Mouse (Mus musculus): ENCODE measurements around the gene Rps18.
A peak's percentile ranks its signal among the peaks of the same experiment; 100 is the strongest.

The Rps18 gene

GRCm38 (mm10) chr17:33948090-33948904, 7.5 kb downstream of the Rps18 start:
- DNase-seq (ENCODE audit: extremely low spot score, low read depth, low spot score) = no peak

GRCm38 (mm10) chr17:33947430-33948089, 8.2 kb downstream of the Rps18 start:
- no peak for DNase-seq (ENCODE audit: extremely low spot score, low read depth, low spot score)

- no peak for DNase-seq (ENCODE audit: extremely low spot score, low read depth, low spot score)
These were observed 12.3 kb downstream of the Rps18 start for GRCm38 (mm10) chr17:33943454-33943853.

- DNase-seq (ENCODE audit: extremely low spot score, low read depth, low spot score) = no peak
These were observed 14.4 kb downstream of the Rps18 start for GRCm38 (mm10) chr17:33941381-33941780.

GRCm38 (mm10) chr17:33940981-33941380, 14.8 kb downstream of the Rps18 start:
- no peak for DNase-seq (ENCODE audit: extremely low spot score, low read depth, low spot score)

GRCm38 (mm10) chr17:33940206-33940805, 15.5 kb downstream of the Rps18 start, which contains the start of the genes Pfdn6 and Wdr46:
TSS of gene Pfdn6 (minus strand) at chr17:33940343.
TSS of gene Wdr46 (plus strand) at chr17:33940660.
- peak; percentile 86 for DNase-seq (ENCODE audit: extremely low spot score, low read depth, low spot score)

GRCm38 (mm10) chr17:33938783-33939182, 17.0 kb downstream of the Rps18 start:
- no peak for DNase-seq (ENCODE audit: extremely low spot score, low read depth, low spot score)

GRCm38 (mm10) chr17:33936993-33937392, 18.8 kb downstream of the Rps18 start:
- DNase-seq (ENCODE audit: extremely low spot score, low read depth, low spot score) = no peak

GRCm38 (mm10) chr17:33935422-33936055, 20.3 kb downstream of the Rps18 start:
- DNase-seq (ENCODE audit: extremely low spot score, low read depth, low spot score) = no peak

GRCm38 (mm10) chr17:33932970-33933369, 22.8 kb downstream of the Rps18 start:
- no peak for DNase-seq (ENCODE audit: extremely low spot score, low read depth, low spot score)

- no peak for DNase-seq (ENCODE audit: extremely low spot score, low read depth, low spot score)
These were observed 23.4 kb downstream of the Rps18 start for GRCm38 (mm10) chr17:33932448-33932847.

GRCm38 (mm10) chr17:33931947-33932346, 23.9 kb downstream of the Rps18 start:
- no peak for DNase-seq (ENCODE audit: extremely low spot score, low read depth, low spot score)

GRCm38 (mm10) chr17:33931159-33931866, 24.5 kb downstream of the Rps18 start:
- no peak for DNase-seq (ENCODE audit: extremely low spot score, low read depth, low spot score)

GRCm38 (mm10) chr17:33930280-33931158, 25.3 kb downstream of the Rps18 start:
- no peak for DNase-seq (ENCODE audit: extremely low spot score, low read depth, low spot score)

- peak; percentile 77 for DNase-seq (ENCODE audit: extremely low spot score, low read depth, low spot score)
These were observed 26.2 kb downstream of the Rps18 start, which contains the start of gene Rgl2 for GRCm38 (mm10) chr17:33929371-33930279. TSS of gene Rgl2 (plus strand) at chr17:33929543.

- DNase-seq (ENCODE audit: extremely low spot score, low read depth, low spot score) = no peak
These were observed 27.4 kb downstream of the Rps18 start for GRCm38 (mm10) chr17:33928251-33928947.

GRCm38 (mm10) chr17:33926207-33926932, 29.4 kb downstream of the Rps18 start:
- DNase-seq (ENCODE audit: extremely low spot score, low read depth, low spot score) = no peak

Measured in hindlimb bud, embryonic 11.5 days (tissue).